Mouse (Mus musculus): ENCODE data around the gene ccdc198.

GRCm38 (mm10) chr14:49278880-49279279 is 33.6 kb upstream of the ccdc198 start:
- no peak for TF ChIP-seq POLR2A (IDR thresholded peaks at IDR 0.05; ENCODE audit: insufficient read depth, low read length)
- TF ChIP-seq CTCF (IDR thresholded peaks at IDR 0.05; ENCODE audit: low read depth, low read length) = no peak
- TF ChIP-seq EP300 (IDR thresholded peaks at IDR 0.05; ENCODE audit: insufficient read depth, low read depth, low read length) = no peak
